Mouse (Mus musculus): ENCODE results near the gene 2010003K11Rik.
A peak's percentile ranks its signal among the peaks of the same experiment; 100 is the strongest.

The 2010003K11Rik gene

GRCm38 (mm10) chr19:4498062-4498933 is at the start of gene 2010003K11Rik:
2010003K11Rik (minus strand) TSS chr19:4498583.
- no peak for DNase-seq

- DNase-seq, result no peak
Observed at GRCm38 (mm10) chr19:4547801-4548200, 49.4 kb upstream of the 2010003K11Rik start.

DNA sequence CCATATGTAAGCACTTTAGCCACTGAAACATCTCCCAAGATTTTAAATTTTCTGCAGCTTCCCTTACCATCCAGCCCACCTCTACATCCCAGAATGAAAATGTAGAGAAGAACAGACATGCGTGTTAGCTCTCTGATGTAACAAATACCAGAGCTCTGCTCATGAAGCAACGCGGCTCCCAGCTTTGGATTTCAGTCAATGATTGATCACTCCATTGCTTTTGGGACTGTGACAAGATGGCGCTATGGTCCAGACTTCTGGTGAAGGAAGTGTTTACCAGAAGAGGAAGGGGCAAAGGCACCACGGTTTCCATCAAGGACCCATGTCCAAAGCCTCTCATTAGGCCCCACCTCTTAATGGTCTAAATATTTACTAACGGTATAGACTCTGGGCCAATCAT is 47.5 kb upstream of the 2010003K11Rik start:
- no peak for DNase-seq

DNA sequence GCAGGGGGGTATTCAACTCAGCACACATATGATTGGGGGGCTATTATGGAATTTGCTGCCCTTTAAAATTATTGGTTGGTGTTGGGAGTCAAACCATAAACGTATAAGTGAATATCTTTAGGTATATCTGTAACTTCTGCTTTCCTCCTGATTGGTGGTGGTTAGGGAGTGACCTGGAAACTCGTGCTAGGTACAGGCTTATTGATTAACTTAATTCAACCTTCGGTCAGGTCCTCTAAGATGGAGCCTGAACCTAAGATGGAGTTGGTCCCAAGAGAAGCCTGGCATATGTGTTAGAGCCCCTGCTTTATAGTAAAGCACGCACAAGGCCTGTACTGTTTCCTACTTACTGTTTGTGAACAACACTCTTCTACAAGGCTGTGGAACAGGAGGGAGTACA is 46.7 kb upstream of the 2010003K11Rik start:
- no peak for DNase-seq

DNA sequence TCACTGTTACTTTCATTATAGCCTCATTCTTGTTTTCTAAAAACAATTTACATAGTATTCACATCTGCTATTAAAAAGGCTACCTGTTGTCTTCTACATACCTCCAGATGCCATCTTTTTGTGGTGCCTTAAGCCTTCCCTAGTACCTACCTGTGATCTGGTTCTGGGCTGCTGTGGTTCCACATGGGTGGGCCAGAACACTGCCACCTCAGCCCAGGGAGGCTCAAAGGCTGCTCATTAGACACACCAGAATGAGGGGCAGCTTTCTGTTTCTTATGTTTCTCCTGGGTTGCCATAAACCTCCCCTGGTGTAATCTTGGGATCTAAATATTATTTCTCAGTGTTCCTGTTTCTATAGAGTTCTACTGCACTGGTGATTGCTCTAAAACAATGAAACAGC is 43.7 kb upstream of the 2010003K11Rik start:
- DNase-seq, result no peak

GRCm38 (mm10) chr19:4540992-4541391 is 42.6 kb upstream of the 2010003K11Rik start:
- no peak for DNase-seq

DNA sequence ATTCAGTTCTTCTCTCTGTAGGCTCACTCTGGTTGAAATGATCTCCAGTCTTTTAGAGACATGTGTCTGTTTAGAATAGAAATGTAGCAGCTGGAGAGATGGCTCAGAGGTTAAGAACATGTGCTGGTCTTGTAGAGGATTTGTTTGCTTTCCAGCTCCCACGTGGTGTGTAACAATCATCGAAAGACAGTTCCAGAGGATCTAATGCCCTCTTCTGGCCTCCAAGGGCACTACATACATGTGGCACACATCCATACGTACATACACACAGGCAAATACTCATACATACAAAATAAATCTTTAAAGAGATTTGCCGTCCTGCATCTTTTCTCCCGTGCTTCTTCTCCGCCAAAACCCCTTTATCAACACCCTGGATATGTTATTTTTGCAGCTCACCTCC is 41.9 kb upstream of the 2010003K11Rik start:
- no peak for DNase-seq

DNA sequence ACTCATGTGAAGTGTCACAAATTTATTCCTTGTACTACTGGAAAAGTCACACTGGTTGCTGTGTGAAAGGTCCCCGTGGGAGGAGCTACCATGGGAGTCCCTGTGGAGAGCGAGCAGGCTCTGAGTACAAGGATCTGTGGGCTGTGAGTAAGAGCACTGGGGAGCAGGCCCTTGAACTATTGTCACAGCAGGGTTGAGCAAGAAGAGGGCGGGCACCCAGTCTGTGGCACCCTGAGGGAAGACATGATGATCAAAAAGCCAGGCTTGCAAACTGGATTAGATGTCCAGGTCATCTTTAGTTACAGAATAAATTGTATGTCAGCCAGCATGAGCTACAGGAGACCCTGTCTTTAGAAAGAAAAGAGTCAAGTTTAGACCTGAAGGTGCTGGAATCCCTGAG is 38.2 kb upstream of the 2010003K11Rik start:
- no peak for DNase-seq

DNA sequence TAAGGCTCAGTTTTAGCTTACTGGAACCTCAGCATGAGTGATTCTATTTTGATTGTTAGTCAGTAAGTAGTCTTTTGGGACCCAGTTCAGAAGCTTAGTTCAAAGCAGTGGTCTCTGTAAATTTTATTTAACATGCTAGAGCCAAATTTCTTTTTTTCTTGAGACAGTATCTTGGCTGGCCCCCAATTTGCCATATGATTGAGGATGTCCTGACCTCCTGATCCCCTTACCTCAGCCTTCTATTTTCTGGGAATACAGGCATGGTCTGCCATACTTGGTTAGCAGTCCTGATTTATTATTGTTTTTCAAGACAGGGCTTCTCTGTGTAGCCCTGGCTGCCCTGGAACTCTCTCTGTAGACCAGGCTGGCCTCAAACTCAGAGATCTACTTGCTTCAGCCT is 37.5 kb upstream of the 2010003K11Rik start:
- no peak for DNase-seq

DNA sequence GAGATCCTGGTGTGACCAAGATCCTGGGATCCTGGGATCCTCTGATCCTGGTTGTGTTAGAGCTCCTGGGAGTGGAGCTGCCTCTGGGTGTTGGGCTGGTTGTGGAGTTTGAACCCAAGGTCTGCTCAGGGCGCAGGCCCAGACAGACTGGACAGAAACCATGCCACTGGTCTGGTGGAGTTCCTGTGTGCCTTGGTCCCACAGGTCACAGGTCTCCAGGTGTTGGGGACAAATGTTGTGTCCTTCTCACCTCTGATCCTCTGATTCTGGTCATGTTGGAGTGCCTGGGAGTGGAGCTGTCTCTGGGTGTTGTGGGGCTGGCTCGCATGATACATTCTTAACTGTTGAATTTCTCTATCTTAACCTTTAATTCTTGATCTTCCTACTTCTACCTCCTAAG is 36.3 kb upstream of the 2010003K11Rik start:
- DNase-seq, result no peak

- DNase-seq, result no peak
Observed at GRCm38 (mm10) chr19:4521426-4522050, 23.2 kb upstream of the 2010003K11Rik start.

DNA sequence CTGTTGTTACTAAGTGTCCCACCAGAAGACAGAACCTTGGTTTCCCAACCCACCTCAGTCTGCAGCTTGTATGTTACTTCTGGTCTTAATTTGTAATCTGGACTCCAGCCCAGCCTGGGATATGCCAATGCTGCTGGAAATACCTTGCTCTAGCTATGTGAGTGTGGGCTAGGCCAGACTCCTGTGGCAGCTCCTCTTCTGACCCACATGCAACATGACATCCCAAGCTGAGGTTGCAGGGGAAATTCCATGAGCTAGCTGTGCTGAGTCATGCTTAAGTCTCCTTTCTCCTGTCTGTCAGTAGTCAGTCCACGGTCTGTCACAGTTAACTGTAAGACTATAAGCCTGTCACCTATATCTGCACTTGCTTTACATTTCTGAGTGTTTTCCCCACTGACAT is 19.1 kb upstream of the 2010003K11Rik start:
- DNase-seq, result no peak

- DNase-seq, result no peak
Observed at GRCm38 (mm10) chr19:4516288-4516687, 17.9 kb upstream of the 2010003K11Rik start.

DNA sequence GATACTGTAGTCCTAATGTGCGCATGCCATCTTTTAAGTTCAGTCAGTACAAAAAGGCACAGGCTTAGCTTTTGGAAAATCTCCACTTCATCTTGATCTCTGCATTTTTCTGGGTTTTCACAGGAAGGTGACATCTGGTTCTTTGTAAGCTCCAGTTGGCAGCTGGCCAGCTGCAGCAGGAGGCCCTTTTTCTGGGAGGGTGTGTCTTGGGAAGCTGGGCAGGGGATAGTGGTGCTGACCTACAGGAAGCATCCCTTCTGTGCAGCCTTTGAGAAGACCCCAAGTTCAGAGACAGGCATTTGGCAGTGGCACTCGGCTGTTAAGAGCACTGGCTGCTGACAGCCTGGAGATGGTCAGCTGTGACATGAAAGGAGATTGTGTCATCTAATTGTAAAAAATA is 17.4 kb upstream of the 2010003K11Rik start:
- DNase-seq, result no peak

DNA sequence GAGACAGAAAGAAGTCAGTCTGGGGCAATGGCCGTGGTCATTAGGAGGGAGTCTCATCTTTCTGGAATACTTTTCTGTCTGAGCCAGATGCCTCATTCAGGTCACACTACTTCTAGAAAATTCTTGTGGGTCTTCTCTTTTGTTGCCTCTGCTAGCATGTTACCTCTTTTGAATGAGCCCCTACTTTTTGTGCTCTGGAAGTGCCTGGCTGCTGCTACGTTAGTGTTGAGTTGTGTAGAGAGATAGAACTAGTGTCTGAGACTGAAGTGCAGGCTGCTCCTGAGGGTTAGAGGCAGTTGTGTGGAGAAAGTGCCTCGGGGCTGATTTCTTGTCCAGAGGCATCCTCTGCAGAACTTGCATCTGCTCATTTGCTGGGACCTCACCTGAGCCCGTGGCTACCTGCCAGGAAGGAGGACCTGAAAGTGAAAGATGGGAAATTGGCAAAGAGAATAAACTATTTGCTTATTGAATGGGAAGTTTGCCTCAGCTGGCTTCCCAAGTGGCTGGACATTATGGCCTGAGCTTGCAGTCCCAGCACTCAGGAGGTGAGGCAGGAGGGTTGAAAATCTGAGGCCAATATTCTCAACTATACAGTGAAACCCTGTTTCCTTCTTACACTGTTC is 15.0 kb upstream of the 2010003K11Rik start:
- no peak for DNase-seq

DNA sequence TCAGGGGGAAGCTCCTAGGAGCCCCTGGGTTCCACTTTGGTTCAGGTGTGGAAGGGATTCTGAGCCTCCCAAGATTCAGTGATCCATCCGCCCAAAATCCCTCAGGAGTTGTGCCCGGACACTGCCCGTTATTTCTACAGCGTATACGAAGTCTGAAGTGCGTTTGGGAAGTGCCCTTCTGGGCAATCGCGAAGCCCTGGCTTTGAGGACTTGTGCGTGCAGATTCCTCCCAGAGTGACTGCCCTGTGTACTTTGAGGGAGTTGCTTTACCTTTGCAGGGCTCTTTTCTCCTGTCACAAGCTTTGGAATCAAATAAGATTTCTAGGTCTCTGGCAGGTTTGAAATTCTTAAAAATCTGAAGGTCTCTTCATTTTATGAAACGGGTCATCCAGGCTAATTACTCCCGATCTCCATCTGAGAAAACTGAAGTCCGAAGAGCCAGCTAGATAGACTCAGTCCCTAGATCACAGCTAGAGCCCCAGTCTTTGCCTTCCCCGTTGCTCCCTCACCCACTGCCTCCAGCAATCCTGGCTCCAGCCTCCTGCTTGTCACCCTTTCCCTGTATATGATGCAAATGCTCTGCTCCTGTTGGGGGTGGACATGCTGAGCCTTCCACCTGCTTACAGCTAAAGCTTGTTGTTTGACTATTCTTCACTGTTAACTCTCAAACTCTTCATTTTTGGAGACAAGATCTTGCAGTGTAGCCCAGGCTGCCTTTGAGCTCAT is 12.9 kb upstream of the 2010003K11Rik start:
- DNase-seq, result no peak

DNA sequence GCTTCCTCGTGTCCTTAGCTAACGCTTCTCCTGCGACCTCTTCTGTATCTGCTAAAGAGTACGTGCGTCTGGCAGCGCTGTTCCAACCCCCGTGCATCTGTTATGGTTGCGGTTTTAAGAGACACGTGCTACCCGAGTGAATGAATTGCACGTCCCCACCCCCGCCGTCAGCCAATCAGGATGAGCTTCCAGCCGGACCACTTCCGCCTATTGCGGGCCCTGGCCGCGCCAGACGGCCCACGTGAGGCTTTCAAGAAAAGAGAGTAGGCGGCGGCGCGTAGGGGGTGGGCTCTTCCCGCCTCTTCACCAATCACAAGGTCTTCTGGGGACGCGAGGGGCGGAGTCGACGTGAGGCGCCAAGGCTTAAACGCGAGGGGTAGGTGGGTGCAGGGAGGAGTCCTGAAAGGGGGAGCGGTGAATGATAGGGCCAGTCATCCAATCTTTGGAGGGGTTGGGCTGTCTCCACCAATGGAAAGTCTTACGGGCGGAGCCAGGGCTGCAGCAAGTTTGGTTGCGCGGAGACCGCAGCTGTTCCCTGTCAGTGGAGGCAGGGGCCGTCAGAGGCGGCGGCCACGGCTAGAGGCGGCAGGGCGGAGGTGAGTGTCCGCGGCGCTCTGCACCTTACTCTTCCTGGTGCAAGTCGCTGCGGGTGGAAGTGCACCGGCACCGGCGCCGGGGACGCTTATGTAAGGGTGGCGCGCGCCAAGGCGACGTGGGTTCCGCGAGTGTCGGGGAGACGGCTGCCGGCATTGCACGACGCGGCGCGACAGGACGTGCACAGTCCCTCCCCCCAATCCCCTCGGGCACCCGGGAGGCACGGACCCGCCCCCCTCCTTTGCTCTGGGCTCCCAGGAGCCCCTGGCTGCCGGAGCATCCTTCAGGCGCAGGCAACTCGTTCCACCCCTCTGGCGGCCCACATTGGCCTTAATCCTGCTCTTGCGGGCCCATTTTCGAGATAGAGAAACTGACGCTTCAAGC is 11.9 kb upstream of the 2010003K11Rik start, which contains the start of gene Pcx:
Gene Pcx, plus strand, starts transcription at position 487 of the 978 bp plus-strand sequence.
- peak; percentile 100 for DNase-seq

DNA sequence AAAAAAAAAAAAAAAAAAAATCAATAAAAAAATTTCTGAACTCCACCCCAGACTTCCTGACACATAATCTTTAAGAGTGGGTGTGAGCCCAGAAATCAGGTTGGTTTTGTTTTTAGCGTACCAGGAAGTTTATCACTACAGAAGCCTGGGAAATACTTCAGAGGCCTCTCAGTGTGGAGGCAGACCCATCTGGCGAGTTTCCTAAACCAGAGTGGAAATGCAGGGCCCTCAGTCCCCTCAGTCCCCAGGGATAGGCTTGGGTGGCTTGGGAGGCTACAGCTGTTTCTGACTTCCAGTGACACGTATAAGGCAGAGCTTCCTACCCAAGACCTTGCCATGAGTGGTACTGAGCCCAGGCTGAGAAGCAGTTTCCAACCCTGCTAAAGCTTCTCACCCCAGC is 9.4 kb upstream of the 2010003K11Rik start:
- no peak for DNase-seq

GRCm38 (mm10) chr19:4504830-4505229 is 6.4 kb upstream of the 2010003K11Rik start:
- DNase-seq, result no peak

DNA sequence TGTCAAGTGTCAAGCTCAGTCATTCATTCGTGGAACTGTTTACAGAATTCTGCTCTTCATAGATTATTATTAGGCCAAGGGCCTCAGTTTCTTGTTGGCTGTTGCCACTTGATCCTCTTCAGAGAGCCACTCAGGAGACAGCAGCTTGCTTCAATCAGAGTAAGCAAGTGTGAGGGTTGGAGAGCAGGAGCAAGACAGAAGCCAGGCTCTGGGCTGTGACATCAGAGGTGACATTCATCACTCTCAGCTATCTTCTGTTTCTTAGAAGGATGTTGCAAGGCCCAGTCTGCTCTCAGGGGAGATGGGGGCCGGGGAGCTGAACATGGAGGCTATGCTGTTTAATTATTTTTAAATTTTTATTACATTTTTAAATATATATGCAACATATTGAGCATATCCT is 4.3 kb upstream of the 2010003K11Rik start:
- DNase-seq, result no peak

DNA sequence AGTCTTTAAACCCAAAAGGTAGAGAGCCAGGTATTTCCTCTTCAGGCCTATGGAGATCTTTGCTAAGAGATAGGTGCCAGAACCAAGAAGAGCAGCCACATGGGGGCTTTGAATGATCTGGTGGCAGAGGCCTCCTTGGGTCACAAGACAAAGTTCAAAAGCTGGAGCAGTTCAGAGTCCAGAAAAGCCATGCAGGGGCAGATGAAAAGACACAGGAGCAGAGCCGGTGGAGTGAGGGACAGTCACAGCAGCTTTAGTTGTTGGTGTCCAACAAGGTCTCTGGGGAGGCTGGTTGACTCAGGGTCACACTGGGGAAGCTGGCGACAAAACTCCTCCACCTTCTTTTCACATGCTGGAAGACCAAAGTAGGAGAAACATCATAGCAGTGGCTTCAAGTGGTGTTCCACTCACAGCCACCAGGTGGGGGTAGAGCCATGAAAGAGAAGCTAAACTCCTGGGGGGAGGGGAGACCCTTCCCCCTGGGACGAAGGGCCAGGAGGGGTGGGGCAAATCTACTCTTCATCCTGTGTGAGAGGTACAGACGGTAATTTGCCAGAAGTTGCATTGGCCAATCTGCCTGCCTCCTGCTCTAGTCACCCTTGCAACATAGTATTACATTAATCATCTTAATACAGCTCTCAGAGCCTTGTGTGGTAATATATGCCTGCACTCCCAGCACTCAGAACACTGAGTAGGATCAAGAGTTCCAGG is 965 bp downstream of the 2010003K11Rik start:
- DNase-seq, result peak; percentile 62

Data from right cerebral cortex, adult 18-20 months (tissue).